ENCODE assay signal across 8 mouse cellular contexts in genomic region chr12:69087928-69088609, GRCm38 (mm10).
A peak's percentile ranks its signal among the peaks of the same experiment; 100 is the strongest.
DNase-seq lines count a peak whose midpoint lies in the region; ATAC-seq and TF ChIP-seq lines count a peak whose summit lies in the region.

No protein-coding gene starts in this region.

- no peaks in the 10 kb centered on the region for H3K4me1 ChIP-seq in forebrain, postnatal 0 days (ENCODE audit: insufficient read depth)

- H3K27ac ChIP-seq in gastrocnemius, adult 2 months = no peak overlapping the region
- no peak overlapping the region for H3K27ac ChIP-seq in forebrain, postnatal 0 days (ENCODE audit: low read depth, low read length)
- no peak overlapping the region for H3K27ac ChIP-seq in layer of hippocampus, adult 2 months

- H3K9ac ChIP-seq in forebrain, postnatal 0 days = no peak overlapping the region

- no peak overlapping the region for H3K4me3 ChIP-seq in gastrocnemius, adult 2 months
- no peak overlapping the region for H3K4me3 ChIP-seq in forebrain, postnatal 0 days (ENCODE audit: low read depth, low read length)
- H3K4me3 ChIP-seq in layer of hippocampus, adult 2 months = no peak overlapping the region

- H3K36me3 ChIP-seq in forebrain, postnatal 0 days (ENCODE audit: insufficient read depth) = no peaks in the 10 kb centered on the region

- peak; percentile 78 for ATAC-seq in forebrain, postnatal 0 days
- no peak for ATAC-seq in erythroid progenitor cell, adult 5-6 weeks (replicated peaks; ENCODE audit: low FRiP score, poor library complexity, severe bottlenecking)

- WGBS in forebrain, postnatal 0 days = 64% methylated on average over 9 of the region's 9 CpGs

- no peak overlapping the region for H3K4me2 ChIP-seq in forebrain, postnatal 0 days (ENCODE audit: low read depth)

- no peak for DNase-seq in gastrocnemius, adult 2 months
- DNase-seq in gastrocnemius, postnatal 4 days (ENCODE audit: low spot score in 2 of 2) = no peak
- DNase-seq in urinary bladder, postnatal 25 days (ENCODE audit: low spot score) = peak; percentile 12
- no peak for DNase-seq in urinary bladder, postnatal 14 days (ENCODE audit: low spot score)
- peak; percentile 93 for DNase-seq in forebrain, postnatal 0 days
- peak; percentile 67 to 81 for DNase-seq in layer of hippocampus, adult 2 months (ENCODE audit: low spot score in 2 of 2)
- peak; percentile 33 for DNase-seq in retina, adult 2 months (ENCODE audit: low read depth, low spot score)

- H3K9me3 ChIP-seq in forebrain, postnatal 0 days (ENCODE audit: low read length) = no peaks in the 10 kb centered on the region

- TF ChIP-seq CTCF in gastrocnemius, adult 2 months (IDR thresholded peaks at IDR 0.05) = peak; percentile 71
- TF ChIP-seq CTCF in forebrain, postnatal 0 days (IDR thresholded peaks at IDR 0.05; ENCODE audit: low read depth) = peak; percentile 94
- peak; percentile 98 for TF ChIP-seq CTCF in layer of hippocampus, adult 2 months (conservative IDR thresholded peaks at IDR 0.05)

- no peaks in the 10 kb centered on the region for H3K27me3 ChIP-seq in forebrain, postnatal 0 days (ENCODE audit: insufficient read depth, low read length)

- intact Hi-C loops in gastrocnemius, adult 2 months (cut with DNase I) = no loop called here

Comparison
In these comparisons a context has a peak if more than half of its experiments do, and no peak if none do; other contexts are left out.
1. DNase-seq: peak in urinary bladder, postnatal 25 days (single experiment), forebrain, postnatal 0 days (single experiment), layer of hippocampus, adult 2 months (2 of 2) and retina, adult 2 months (single experiment); none in gastrocnemius, adult 2 months (single experiment), gastrocnemius, postnatal 4 days (0 of 2) and urinary bladder, postnatal 14 days (single experiment).
2. Peak in every context shown above with its lines, with median percentiles within 50 percentile points of each other: CTCF ChIP-seq.